Mouse (Mus musculus): ENCODE measurements at regions not wholly inside any gene's neighbourhood (a gene's known extent, or its start where the extent isn't known, plus 50 kb on each side); places are given as distances from the start of the nearest gene placed in this dataset.

DNA sequence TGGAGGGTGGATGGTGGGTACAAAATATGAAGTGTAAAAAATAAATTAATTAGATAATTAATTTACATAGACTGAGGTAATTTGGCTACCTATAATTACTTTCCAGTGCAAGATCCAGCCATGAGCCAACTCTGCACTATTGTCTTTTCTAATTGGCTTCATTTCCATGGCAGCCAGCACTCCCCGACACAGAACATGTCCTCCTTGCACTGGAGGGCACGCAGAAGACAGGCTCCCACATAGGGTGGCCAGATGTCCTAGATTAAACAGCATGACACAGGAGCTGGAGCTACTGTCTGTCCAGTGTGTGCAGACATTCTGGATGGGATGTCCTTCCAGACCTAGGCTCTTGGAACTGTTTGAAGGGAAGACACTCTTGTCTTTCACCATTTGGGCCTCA lies 278.0 kb downstream of the Inhba start:
- ATAC-seq (ENCODE audit: insufficient number of reproducible peaks, insufficient read depth, low FRiP score, low read depth), result no peak
- H3K27me3 ChIP-seq (ENCODE audit: control insufficient read depth, insufficient read depth, low read length), result no peaks in the 10 kb centered on the region

DNA sequence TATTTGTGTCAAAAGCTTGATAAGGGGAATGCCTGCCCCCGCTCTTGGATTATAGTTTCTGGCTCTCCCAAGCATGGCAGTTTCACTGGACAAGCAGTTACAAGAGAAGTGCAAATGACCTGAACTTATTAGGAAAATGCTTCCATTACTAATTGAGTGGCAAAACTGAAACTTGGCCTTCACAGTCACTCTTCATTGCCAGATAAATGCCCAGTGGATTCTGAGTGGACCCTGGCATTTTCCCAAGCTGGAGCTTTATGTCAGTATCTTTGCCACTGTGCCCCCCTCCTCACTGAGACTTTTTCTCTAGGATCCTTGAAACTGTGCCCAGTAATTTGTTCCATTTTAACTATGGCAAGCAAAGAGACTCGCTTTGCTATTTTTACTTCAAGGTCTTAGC lies 279.1 kb downstream of the Inhba start:
- H3K27me3 ChIP-seq (ENCODE audit: control insufficient read depth, insufficient read depth, low read length), result no peaks in the 10 kb centered on the region
- H3K27ac ChIP-seq (ENCODE audit: low read length), result no peak overlapping the region
- no peaks in the 10 kb centered on the region for H3K36me3 ChIP-seq (ENCODE audit: control insufficient read depth, insufficient read depth, low read length)
- H3K4me3 ChIP-seq (ENCODE audit: low read depth, low read length), result no peak overlapping the region
- H3K9ac ChIP-seq (replicated peaks; ENCODE audit: low read depth, low read length), result no peak overlapping the region
- H3K4me1 ChIP-seq (ENCODE audit: control insufficient read depth, insufficient read depth, low read length), result no peaks in the 10 kb centered on the region
- H3K4me2 ChIP-seq (replicated peaks; ENCODE audit: low read depth, low read length), result no peak overlapping the region
- 64% methylated on average over 2 of the region's 2 CpGs for WGBS
- ATAC-seq (ENCODE audit: insufficient number of reproducible peaks, insufficient read depth, low FRiP score, low read depth), result no peak
- H3K9me3 ChIP-seq (ENCODE audit: control insufficient read depth, low read depth, low read length), result no peaks in the 10 kb centered on the region

More for the DNA sequence above, 278.0 kb downstream of the Inhba start:
- Histone ChIP-seq H3K9ac (replicated peaks; ENCODE audit: low read depth, low read length) (no peak overlapping the region), H3K4me2 (replicated peaks; ENCODE audit: low read depth, low read length) (no peak overlapping the region), H3K4me1 (ENCODE audit: control insufficient read depth, insufficient read depth, low read length) (no peaks in the 10 kb centered on the region), H3K4me3 (ENCODE audit: low read depth, low read length) (no peak overlapping the region), H3K27ac (ENCODE audit: low read length) (no peak overlapping the region), H3K36me3 (ENCODE audit: control insufficient read depth, insufficient read depth, low read length) (no peaks in the 10 kb centered on the region), H3K9me3 (ENCODE audit: control insufficient read depth, low read depth, low read length) (no peaks in the 10 kb centered on the region)
- WGBS, result 87% methylated on average over 2 of the region's 2 CpGs

DNA sequence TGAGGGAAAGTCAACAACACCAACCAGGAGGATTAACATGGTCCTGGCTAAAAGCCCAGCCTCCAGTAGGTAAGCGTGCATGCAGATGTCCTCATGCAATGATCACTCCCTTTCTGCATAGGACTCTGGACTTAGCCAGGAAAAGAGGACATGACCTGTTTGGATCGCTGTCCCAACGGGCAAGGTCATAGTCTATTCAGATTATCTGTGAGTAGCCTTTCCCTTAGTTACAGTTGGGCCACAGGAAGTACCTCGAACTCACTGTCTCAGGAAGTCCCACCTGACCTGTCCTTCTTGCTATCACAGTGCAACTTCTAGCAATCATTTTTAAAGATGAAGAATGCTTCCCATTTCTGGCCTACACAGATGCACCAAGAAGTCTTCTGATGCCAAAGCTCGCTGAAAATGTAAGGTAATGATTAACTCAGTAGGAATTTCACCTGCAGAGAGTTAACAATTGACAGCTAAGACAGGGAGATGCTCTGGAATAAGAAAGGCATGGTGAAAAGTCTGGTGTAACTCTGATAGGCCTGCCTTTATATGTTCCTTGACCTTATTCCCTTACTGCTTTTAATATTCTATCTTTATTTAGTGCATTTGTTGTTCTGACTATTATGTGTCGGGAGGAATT lies 280.1 kb downstream of the Inhba start:
- H3K9ac ChIP-seq (replicated peaks; ENCODE audit: low read depth, low read length), result no peak overlapping the region
- no peak overlapping the region for H3K4me3 ChIP-seq (ENCODE audit: low read depth, low read length)
- no peak for ATAC-seq (ENCODE audit: insufficient number of reproducible peaks, insufficient read depth, low FRiP score, low read depth)
- H3K9me3 ChIP-seq (ENCODE audit: control insufficient read depth, low read depth, low read length), result no peaks in the 10 kb centered on the region
- H3K36me3 ChIP-seq (ENCODE audit: control insufficient read depth, insufficient read depth, low read length), result no peaks in the 10 kb centered on the region
- 81% methylated on average over 6 of the region's 6 CpGs for WGBS
- no peaks in the 10 kb centered on the region for H3K27me3 ChIP-seq (ENCODE audit: control insufficient read depth, insufficient read depth, low read length)
- no peaks in the 10 kb centered on the region for H3K4me1 ChIP-seq (ENCODE audit: control insufficient read depth, insufficient read depth, low read length)
- H3K27ac ChIP-seq (ENCODE audit: low read length), result no peak overlapping the region
- H3K4me2 ChIP-seq (replicated peaks; ENCODE audit: low read depth, low read length), result no peak overlapping the region

DNA sequence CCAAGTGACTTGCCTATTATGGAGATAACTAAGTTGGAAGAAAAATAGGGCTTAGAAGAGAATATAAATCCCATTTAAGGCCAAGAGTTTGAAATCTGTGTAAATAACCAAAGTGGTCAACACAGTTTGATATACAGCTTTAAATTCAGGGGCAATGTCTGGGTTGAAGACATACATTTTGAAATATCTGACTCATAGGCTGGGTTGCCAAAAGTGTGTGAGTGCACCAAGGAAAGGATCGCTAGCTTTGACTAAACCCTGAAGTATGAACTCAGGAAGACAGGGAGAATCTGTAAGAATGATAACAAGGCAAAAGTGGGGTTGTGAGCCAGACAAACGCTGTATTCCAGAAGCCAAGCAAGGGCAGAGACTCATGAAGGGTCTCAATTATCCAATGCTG lies 288.1 kb downstream of the Inhba start:
- 72% methylated on average over 2 of the region's 2 CpGs for WGBS
- no peak overlapping the region for H3K27ac ChIP-seq (ENCODE audit: low read length)
- H3K4me3 ChIP-seq (ENCODE audit: low read depth, low read length), result no peak overlapping the region
- H3K4me1 ChIP-seq (ENCODE audit: control insufficient read depth, insufficient read depth, low read length), result no peaks in the 10 kb centered on the region
- H3K4me2 ChIP-seq (replicated peaks; ENCODE audit: low read depth, low read length), result no peak overlapping the region
- no peak for ATAC-seq (ENCODE audit: insufficient number of reproducible peaks, insufficient read depth, low FRiP score, low read depth)
- H3K9ac ChIP-seq (replicated peaks; ENCODE audit: low read depth, low read length), result no peak overlapping the region
- H3K27me3 ChIP-seq (ENCODE audit: control insufficient read depth, insufficient read depth, low read length), result no peaks in the 10 kb centered on the region
- H3K36me3 ChIP-seq (ENCODE audit: control insufficient read depth, insufficient read depth, low read length), result no peaks in the 10 kb centered on the region
- H3K9me3 ChIP-seq (ENCODE audit: control insufficient read depth, low read depth, low read length), result no peaks in the 10 kb centered on the region

DNA sequence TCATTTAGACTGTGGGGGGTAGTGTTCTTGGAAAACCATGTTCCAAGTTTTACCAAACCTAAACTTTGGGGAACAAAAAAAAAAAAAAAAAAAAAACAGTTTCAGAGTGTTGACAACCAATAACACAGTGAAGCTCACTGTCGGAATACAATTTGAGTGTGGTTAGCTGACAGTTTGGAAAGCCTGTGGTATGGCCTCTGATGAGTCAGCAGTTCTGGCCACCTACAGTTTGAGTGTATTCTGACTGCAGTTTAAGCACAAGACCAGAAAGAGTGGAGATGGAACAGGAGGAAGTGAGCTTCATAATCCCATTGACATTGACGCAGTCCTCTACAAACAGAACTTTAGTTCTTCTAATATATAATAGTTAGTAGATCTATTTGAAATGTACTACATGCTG lies 303.0 kb downstream of the Inhba start:
- H3K4me3 ChIP-seq (ENCODE audit: low read depth, low read length), result no peak overlapping the region
- no peaks in the 10 kb centered on the region for H3K4me1 ChIP-seq (ENCODE audit: control insufficient read depth, insufficient read depth, low read length)
- no peaks in the 10 kb centered on the region for H3K36me3 ChIP-seq (ENCODE audit: control insufficient read depth, insufficient read depth, low read length)
- H3K4me2 ChIP-seq (replicated peaks; ENCODE audit: low read depth, low read length), result no peak overlapping the region
- no peaks in the 10 kb centered on the region for H3K9me3 ChIP-seq (ENCODE audit: control insufficient read depth, low read depth, low read length)
- no peak overlapping the region for H3K9ac ChIP-seq (replicated peaks; ENCODE audit: low read depth, low read length)
- no peak for ATAC-seq (ENCODE audit: insufficient number of reproducible peaks, insufficient read depth, low FRiP score, low read depth)
- H3K27ac ChIP-seq (ENCODE audit: low read length), result no peak overlapping the region
- H3K27me3 ChIP-seq (ENCODE audit: control insufficient read depth, insufficient read depth, low read length), result no peaks in the 10 kb centered on the region
- 81% methylated on average over 2 of the region's 2 CpGs for WGBS

DNA sequence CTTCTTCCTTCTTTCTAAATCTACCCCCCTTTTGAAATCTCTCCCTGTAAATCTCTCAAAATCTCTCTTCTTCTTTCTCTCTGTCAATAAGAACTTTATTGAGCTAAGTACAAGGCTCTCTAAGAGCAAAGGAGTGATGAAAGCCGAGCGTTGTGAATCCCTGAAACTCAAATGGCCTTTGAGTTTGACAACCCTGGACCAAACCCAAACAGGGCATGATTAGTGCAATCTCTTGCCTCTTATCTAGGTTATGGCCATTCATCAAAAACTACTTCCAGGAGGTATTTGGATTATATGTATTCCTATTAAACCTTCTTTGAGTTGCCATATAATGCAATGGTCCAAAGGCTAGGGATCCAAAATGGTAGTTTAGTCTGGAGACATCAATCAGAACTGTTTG lies 304.0 kb downstream of the Inhba start:
- no peak overlapping the region for H3K27ac ChIP-seq (ENCODE audit: low read length)
- no peaks in the 10 kb centered on the region for H3K9me3 ChIP-seq (ENCODE audit: control insufficient read depth, low read depth, low read length)
- no peak overlapping the region for H3K4me2 ChIP-seq (replicated peaks; ENCODE audit: low read depth, low read length)
- no peaks in the 10 kb centered on the region for H3K4me1 ChIP-seq (ENCODE audit: control insufficient read depth, insufficient read depth, low read length)
- H3K4me3 ChIP-seq (ENCODE audit: low read depth, low read length), result no peak overlapping the region
- WGBS, result 51% methylated on average over 2 of the region's 2 CpGs
- H3K36me3 ChIP-seq (ENCODE audit: control insufficient read depth, insufficient read depth, low read length), result no peaks in the 10 kb centered on the region
- ATAC-seq (ENCODE audit: insufficient number of reproducible peaks, insufficient read depth, low FRiP score, low read depth), result no peak
- no peak overlapping the region for H3K9ac ChIP-seq (replicated peaks; ENCODE audit: low read depth, low read length)
- H3K27me3 ChIP-seq (ENCODE audit: control insufficient read depth, insufficient read depth, low read length), result no peaks in the 10 kb centered on the region

DNA sequence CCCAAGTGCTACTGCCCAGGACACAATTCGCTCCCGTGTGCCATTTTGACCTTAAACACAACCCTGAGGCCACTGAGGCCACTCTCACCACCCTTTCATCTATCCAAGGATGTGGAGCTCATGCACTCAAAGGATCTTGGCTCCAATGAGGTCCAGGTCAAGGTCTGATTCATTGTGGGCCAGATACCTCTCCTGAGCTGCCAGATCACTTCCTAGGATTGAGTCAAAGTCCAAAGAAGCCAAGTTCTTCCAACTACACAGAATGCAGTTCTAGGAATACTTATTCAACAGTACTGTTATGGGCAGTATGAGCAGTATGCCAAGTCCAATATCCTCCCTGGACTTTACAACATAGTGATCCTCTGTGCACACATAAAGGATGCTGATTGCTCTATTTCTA lies 304.9 kb downstream of the Inhba start:
- no peaks in the 10 kb centered on the region for H3K9me3 ChIP-seq (ENCODE audit: control insufficient read depth, low read depth, low read length)
- H3K27ac ChIP-seq (ENCODE audit: low read length), result no peak overlapping the region; the same call in 1 of the 2 replicates
- 74% methylated on average over 2 of the region's 2 CpGs for WGBS
- no peaks in the 10 kb centered on the region for H3K4me1 ChIP-seq (ENCODE audit: control insufficient read depth, insufficient read depth, low read length)
- no peak overlapping the region for H3K9ac ChIP-seq (replicated peaks; ENCODE audit: low read depth, low read length)
- no peaks in the 10 kb centered on the region for H3K27me3 ChIP-seq (ENCODE audit: control insufficient read depth, insufficient read depth, low read length)
- no peak overlapping the region for H3K4me3 ChIP-seq (ENCODE audit: low read depth, low read length)
- no peak overlapping the region for H3K4me2 ChIP-seq (replicated peaks; ENCODE audit: low read depth, low read length)
- ATAC-seq (ENCODE audit: insufficient number of reproducible peaks, insufficient read depth, low FRiP score, low read depth), result no peak
- H3K36me3 ChIP-seq (ENCODE audit: control insufficient read depth, insufficient read depth, low read length), result no peaks in the 10 kb centered on the region

DNA sequence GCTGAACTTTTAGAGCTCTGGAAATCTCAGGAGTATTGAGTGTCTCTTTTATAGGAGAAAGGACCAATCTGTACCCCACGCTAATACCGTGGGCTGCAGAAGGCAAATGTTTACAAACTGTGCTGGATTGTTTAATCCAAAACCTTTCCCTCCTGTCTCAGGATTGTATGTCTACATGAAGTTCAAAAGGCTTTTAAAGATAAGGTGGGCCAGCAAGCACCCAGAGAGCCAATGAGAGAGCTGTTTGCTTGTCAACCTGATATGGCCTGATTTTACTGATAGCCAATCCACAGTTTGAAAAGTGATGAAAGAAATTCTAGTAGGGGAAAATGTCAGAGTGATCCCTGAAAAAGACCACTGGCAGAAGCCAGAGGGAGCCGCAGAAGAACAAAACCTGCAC lies 305.8 kb downstream of the Inhba start:
- H3K4me1 ChIP-seq (ENCODE audit: control insufficient read depth, insufficient read depth, low read length), result no peaks in the 10 kb centered on the region
- H3K4me3 ChIP-seq (ENCODE audit: low read depth, low read length), result no peak overlapping the region
- 15% methylated on average over 3 of the region's 3 CpGs for WGBS
- no peaks in the 10 kb centered on the region for H3K27me3 ChIP-seq (ENCODE audit: control insufficient read depth, insufficient read depth, low read length)
- no peak overlapping the region for H3K4me2 ChIP-seq (replicated peaks; ENCODE audit: low read depth, low read length)
- H3K9ac ChIP-seq (replicated peaks; ENCODE audit: low read depth, low read length), result no peak overlapping the region
- no peak overlapping the region for H3K27ac ChIP-seq (ENCODE audit: low read length)
- peak; percentile 88 for ATAC-seq (ENCODE audit: insufficient number of reproducible peaks, insufficient read depth, low FRiP score, low read depth)
- no peaks in the 10 kb centered on the region for H3K9me3 ChIP-seq (ENCODE audit: control insufficient read depth, low read depth, low read length)
- no peaks in the 10 kb centered on the region for H3K36me3 ChIP-seq (ENCODE audit: control insufficient read depth, insufficient read depth, low read length)

DNA sequence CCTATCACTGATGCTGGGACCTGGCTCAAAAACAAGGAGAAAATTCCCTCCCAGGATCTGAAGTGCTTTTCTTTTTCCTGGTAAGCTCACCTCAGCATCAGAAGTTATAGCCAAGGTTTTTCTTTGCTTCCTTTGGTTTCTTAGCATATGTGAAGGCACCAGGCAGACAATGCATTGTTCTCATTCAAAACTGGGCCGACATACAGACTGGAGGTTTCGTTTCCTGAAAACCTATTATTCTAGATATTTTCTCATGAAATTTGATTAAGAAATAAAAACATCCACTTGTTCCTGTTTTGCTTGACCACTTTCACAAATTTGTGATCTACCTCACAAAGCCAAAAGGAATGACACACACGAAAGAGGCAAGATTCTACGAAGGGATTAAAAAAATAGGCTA lies 308.7 kb downstream of the Inhba start:
- H3K27ac ChIP-seq (ENCODE audit: low read length), result no peak overlapping the region
- WGBS, result 88% methylated on average over 4 of the region's 4 CpGs
- no peak overlapping the region for H3K4me2 ChIP-seq (replicated peaks; ENCODE audit: low read depth, low read length)
- no peak overlapping the region for H3K9ac ChIP-seq (replicated peaks; ENCODE audit: low read depth, low read length)
- H3K4me3 ChIP-seq (ENCODE audit: low read depth, low read length), result no peak overlapping the region
- H3K36me3 ChIP-seq (ENCODE audit: control insufficient read depth, insufficient read depth, low read length), result no peaks in the 10 kb centered on the region
- no peaks in the 10 kb centered on the region for H3K4me1 ChIP-seq (ENCODE audit: control insufficient read depth, insufficient read depth, low read length)
- H3K27me3 ChIP-seq (ENCODE audit: control insufficient read depth, insufficient read depth, low read length), result no peaks in the 10 kb centered on the region
- H3K9me3 ChIP-seq (ENCODE audit: control insufficient read depth, low read depth, low read length), result no peaks in the 10 kb centered on the region
- ATAC-seq (ENCODE audit: insufficient number of reproducible peaks, insufficient read depth, low FRiP score, low read depth), result no peak
